8 mouse cellular contexts compared by ENCODE assay signal in genomic region chr13:58129687-58130246, GRCm38 (mm10). TPM values are rescaled to one million over a fixed set of nuclear protein-coding genes. Genes with fewer than 3 reads are reported as not detected.
DNase-seq lines count a peak whose midpoint lies in the region; ATAC-seq and TF ChIP-seq lines count a peak whose summit lies in the region.

No protein-coding gene starts in this region.

- TF ChIP-seq CTCF in E14TG2a.4 (conservative IDR thresholded peaks at IDR 0.05; ENCODE audit: low read length): no peak

- H3K27me3 ChIP-seq in heart, embryonic 12.5 days (replicated peaks): no peaks in the 10 kb centered on the region
- H3K27me3 ChIP-seq in E14TG2a.4 (ENCODE audit: insufficient read depth, low read length): no peaks in the 10 kb centered on the region
- no peaks in the 10 kb centered on the region for H3K27me3 ChIP-seq in forebrain, embryonic 12.5 days
- no peaks in the 10 kb centered on the region for H3K27me3 ChIP-seq in liver, embryonic 16.5 days (ENCODE audit: control insufficient read depth, insufficient read depth, low read depth, low read length)

- H3K4me3 ChIP-seq in heart, embryonic 12.5 days: peak overlapping the region; percentile 100
- H3K4me3 ChIP-seq in E14TG2a.4 (replicated peaks; ENCODE audit: low read length): peak overlapping the region; percentile 91
- peak overlapping the region; percentile 99 for H3K4me3 ChIP-seq in forebrain, embryonic 12.5 days (replicated peaks)
- peak overlapping the region; percentile 92 for H3K4me3 ChIP-seq in liver, embryonic 16.5 days (ENCODE audit: low read depth, low read length)

- peak overlapping the region; percentile 99 for H3K9ac ChIP-seq in heart, embryonic 12.5 days
- peak overlapping the region; percentile 100 for H3K9ac ChIP-seq in forebrain, embryonic 12.5 days
- peak overlapping the region; percentile 97 for H3K9ac ChIP-seq in liver, embryonic 16.5 days (ENCODE audit: low read depth, low read length)

- peak overlapping the region; percentile 89 for H3K4me2 ChIP-seq in heart, embryonic 12.5 days
- peak overlapping the region; percentile 70 for H3K4me2 ChIP-seq in forebrain, embryonic 12.5 days
- H3K4me2 ChIP-seq in liver, embryonic 16.5 days (ENCODE audit: low read depth, low read length): peak overlapping the region; percentile 86

- no peak for ATAC-seq in heart, embryonic 12.5 days (ENCODE audit: insufficient number of reproducible peaks, low FRiP score)
- ATAC-seq in forebrain, embryonic 12.5 days (ENCODE audit: low FRiP score): no peak
- no peak for ATAC-seq in liver, embryonic 16.5 days (ENCODE audit: low read depth)

- no peak for DNase-seq in heart, adult 8-10 months (ENCODE audit: low spot score)
- no peak for DNase-seq in ovary, postnatal 14 days (ENCODE audit: low spot score)
- DNase-seq in spleen, adult 18-20 months: no peak
- no peak for DNase-seq in right cerebral cortex, adult 18-20 months

- 41% methylated on average over 4 of the region's 4 CpGs for WGBS in heart, embryonic 12.5 days
- WGBS in forebrain, embryonic 12.5 days: 31% methylated on average over 4 of the region's 4 CpGs
- 16% methylated on average over 4 of the region's 4 CpGs for WGBS in liver, embryonic 16.5 days (ENCODE audit: insufficient replicate concordance)

- H3K4me1 ChIP-seq in heart, embryonic 12.5 days (replicated peaks): peaks cover 18% of the 10 kb centered on the region
- H3K4me1 ChIP-seq in E14TG2a.4 (replicated peaks; ENCODE audit: low read depth, low read length): peaks cover 38% of the 10 kb centered on the region
- peaks cover 22% of the 10 kb centered on the region for H3K4me1 ChIP-seq in forebrain, embryonic 12.5 days
- peaks cover 19% of the 10 kb centered on the region for H3K4me1 ChIP-seq in liver, embryonic 16.5 days (ENCODE audit: control insufficient read depth, low read depth, low read length)

- H3K27ac ChIP-seq in heart, embryonic 12.5 days (ENCODE audit: poor library complexity, severe bottlenecking): peak overlapping the region; percentile 99
- peak overlapping the region; percentile 100 for H3K27ac ChIP-seq in forebrain, embryonic 12.5 days
- H3K27ac ChIP-seq in liver, embryonic 16.5 days (ENCODE audit: low read length): peak overlapping the region; percentile 96

- 0 out of 2 replicates have a peak, but pooled peaks cover 3% of the 10 kb centered on the region for H3K9me3 ChIP-seq in heart, embryonic 12.5 days (replicated peaks)
- no peaks in the 10 kb centered on the region for H3K9me3 ChIP-seq in E14TG2a.4 (ENCODE audit: low read length)
- no peaks in the 10 kb centered on the region for H3K9me3 ChIP-seq in forebrain, embryonic 12.5 days
- no peaks in the 10 kb centered on the region for H3K9me3 ChIP-seq in liver, embryonic 16.5 days (replicated peaks; ENCODE audit: control insufficient read depth, low read length)

- peaks cover 9% of the 10 kb centered on the region for H3K36me3 ChIP-seq in heart, embryonic 12.5 days
- peaks cover 20% of the 10 kb centered on the region for H3K36me3 ChIP-seq in E14TG2a.4 (ENCODE audit: insufficient read depth, low read length)
- peaks cover 8% of the 10 kb centered on the region for H3K36me3 ChIP-seq in forebrain, embryonic 12.5 days (replicated peaks)
- H3K36me3 ChIP-seq in liver, embryonic 16.5 days (ENCODE audit: control insufficient read depth, insufficient read depth): peaks cover 2% of the 10 kb centered on the region; the same call in 1 of the 2 replicates

RNA-seq across cellular contexts. Expression of gene Hnrnpa0, which starts 1.4 kb away (rescaled TPM):
- polyA plus RNA-seq in heart, embryonic 12.5 days (2016; fragmentation: Nextera tagmentation; extraction: Ambion mirVana): 21.6 and 21.8 TPM in 2 replicates
- total RNA-seq in heart, adult 8-10 months (2022): 10 to 100 TPM; 55.0 to 65.7 (median 60.4) TPM
- polyA plus RNA-seq in forebrain, embryonic 12.5 days (2016; fragmentation: Nextera tagmentation; extraction: Ambion mirVana): 69.5 and 75.3 TPM in 2 replicates
- 5.2 and 5.4 TPM in 2 replicates for polyA plus RNA-seq in liver, embryonic 16.5 days (2015; fragmentation: Nextera tagmentation; extraction: Ambion mirVana)

RNA-seq across cellular contexts. Expression of gene Klhl3, which starts 16.4 kb away (rescaled TPM):
- 4.4 and 4.5 TPM in 2 replicates for polyA plus RNA-seq in heart, embryonic 12.5 days (2016; fragmentation: Nextera tagmentation; extraction: Ambion mirVana)
- 1 to 10 TPM; 2.0 to 3.1 (median 2.4) TPM for total RNA-seq in heart, adult 8-10 months (2022)
- 3.9 and 4.3 TPM in 2 replicates for polyA plus RNA-seq in forebrain, embryonic 12.5 days (2016; fragmentation: Nextera tagmentation; extraction: Ambion mirVana)
- polyA plus RNA-seq in liver, embryonic 16.5 days (2015; fragmentation: Nextera tagmentation; extraction: Ambion mirVana): 1.2 and 1.6 TPM in 2 replicates

RNA-seq across cellular contexts. Expression of gene Idnk, which starts 27.7 kb away (rescaled TPM):
- polyA plus RNA-seq in heart, embryonic 12.5 days (2016; fragmentation: Nextera tagmentation; extraction: Ambion mirVana): 25.4 and 28.9 TPM in 2 replicates
- 10 to 100 TPM; 21.2 to 26.2 (median 24.6) TPM for total RNA-seq in heart, adult 8-10 months (2022)
- 54.7 and 59.5 TPM in 2 replicates for polyA plus RNA-seq in forebrain, embryonic 12.5 days (2016; fragmentation: Nextera tagmentation; extraction: Ambion mirVana)
- 18.3 and 18.9 TPM in 2 replicates for polyA plus RNA-seq in liver, embryonic 16.5 days (2015; fragmentation: Nextera tagmentation; extraction: Ambion mirVana)
